7 mouse cellular contexts compared by ENCODE assay signal in the genomic region with DNA sequence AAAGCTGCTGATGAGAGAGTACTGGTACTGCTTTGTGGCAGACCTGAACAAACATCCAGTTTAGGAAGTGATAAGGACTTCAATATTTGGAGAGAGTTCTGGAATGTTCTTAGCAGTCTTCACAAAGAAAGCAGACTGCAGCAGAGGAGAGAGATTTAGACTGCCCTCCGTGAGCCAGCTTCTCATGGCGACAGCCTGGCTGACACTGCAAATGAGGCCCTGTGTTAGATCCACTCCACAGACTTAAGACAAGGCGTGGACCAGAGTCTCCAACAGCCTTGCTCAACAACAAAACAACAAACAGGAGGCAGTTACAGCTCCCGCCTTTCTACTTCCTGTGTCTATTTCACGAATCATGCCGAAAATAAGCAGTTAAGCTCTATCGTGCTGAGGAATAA.
A peak's percentile ranks its signal among the peaks of the same experiment; 100 is the strongest.
DNase-seq lines count a peak whose midpoint lies in the region; ATAC-seq and TF ChIP-seq lines count a peak whose summit lies in the region.

No protein-coding gene starts in this region.

- H3K36me3 ChIP-seq in lung, embryonic 14.5 days (ENCODE audit: insufficient read depth), result no peaks in the 10 kb centered on the region
- H3K36me3 ChIP-seq in forebrain, embryonic 16.5 days (ENCODE audit: control insufficient read depth, insufficient read depth), result no peaks in the 10 kb centered on the region
- no peaks in the 10 kb centered on the region for H3K36me3 ChIP-seq in limb, embryonic 12.5 days
- H3K36me3 ChIP-seq in neural tube, embryonic 14.5 days (ENCODE audit: control insufficient read depth, insufficient read depth, low read length), result no peaks in the 10 kb centered on the region

- H3K4me2 ChIP-seq in lung, embryonic 14.5 days, result peak overlapping the region; percentile 62
- peak overlapping the region; percentile 55; the same call in 1 of the 2 replicates for H3K4me2 ChIP-seq in forebrain, embryonic 16.5 days (ENCODE audit: low read length)
- peak overlapping the region; percentile 52 for H3K4me2 ChIP-seq in limb, embryonic 12.5 days
- H3K4me2 ChIP-seq in neural tube, embryonic 14.5 days (ENCODE audit: low read depth, low read length), result peak overlapping the region; percentile 54; the same call in 1 of the 2 replicates

- H3K27ac ChIP-seq in lung, embryonic 14.5 days (ENCODE audit: low read depth), result no peak overlapping the region
- peak overlapping the region; percentile 4 for H3K27ac ChIP-seq in forebrain, embryonic 16.5 days (ENCODE audit: low read length)
- H3K27ac ChIP-seq in limb, embryonic 12.5 days, result peak overlapping the region; percentile 66
- H3K27ac ChIP-seq in neural tube, embryonic 14.5 days (ENCODE audit: low read depth, low read length), result peak overlapping the region; percentile 16; the same call in 1 of the 2 replicates

- no peaks in the 10 kb centered on the region for H3K4me1 ChIP-seq in lung, embryonic 14.5 days (ENCODE audit: insufficient read depth)
- peaks cover 8% of the 10 kb centered on the region for H3K4me1 ChIP-seq in forebrain, embryonic 16.5 days (replicated peaks; ENCODE audit: control insufficient read depth, insufficient read depth, low read length)
- peaks cover 15% of the 10 kb centered on the region for H3K4me1 ChIP-seq in limb, embryonic 12.5 days (replicated peaks)
- 0 out of 2 replicates have a peak, but pooled peaks cover 5% of the 10 kb centered on the region for H3K4me1 ChIP-seq in neural tube, embryonic 14.5 days (ENCODE audit: control insufficient read depth, insufficient read depth, low read length)

- H3K9ac ChIP-seq in lung, embryonic 14.5 days, result peak overlapping the region; percentile 24; the same call in 1 of the 2 replicates
- peak overlapping the region; percentile 43 for H3K9ac ChIP-seq in forebrain, embryonic 16.5 days (replicated peaks; ENCODE audit: low read depth, low read length)
- H3K9ac ChIP-seq in limb, embryonic 12.5 days (replicated peaks), result no peak overlapping the region
- H3K9ac ChIP-seq in neural tube, embryonic 14.5 days (replicated peaks; ENCODE audit: low read depth, low read length), result 0 out of 2 replicates have a peak overlapping the region, but pooled peaks have one; percentile 21

- WGBS in lung, embryonic 14.5 days, result 41% methylated on average over 7 of the region's 7 CpGs
- WGBS in forebrain, embryonic 16.5 days, result 56% methylated on average over 7 of the region's 7 CpGs
- WGBS in limb, embryonic 12.5 days, result 64% methylated on average over 7 of the region's 7 CpGs
- 70% methylated on average over 7 of the region's 7 CpGs for WGBS in neural tube, embryonic 14.5 days

- no peak for TF ChIP-seq CTCF in lung, embryonic 14.5 days (IDR thresholded peaks at IDR 0.05; ENCODE audit: low read depth)

- ATAC-seq in lung, embryonic 14.5 days (ENCODE audit: insufficient read depth), result peak; percentile 24; the same call in 1 of the 2 replicates
- peak; percentile 24 for ATAC-seq in forebrain, embryonic 16.5 days
- ATAC-seq in limb, embryonic 12.5 days (ENCODE audit: insufficient number of reproducible peaks, insufficient read depth, low FRiP score, low TSS enrichment, low read depth), result 0 out of 2 replicates have a peak, but pooled peaks have one; percentile 5
- ATAC-seq in neural tube, embryonic 14.5 days (ENCODE audit: low read depth), result peak; percentile 23; the same call in 1 of the 2 replicates

- no peaks in the 10 kb centered on the region for H3K27me3 ChIP-seq in lung, embryonic 14.5 days (ENCODE audit: insufficient read depth, low read length)
- no peaks in the 10 kb centered on the region for H3K27me3 ChIP-seq in forebrain, embryonic 16.5 days (replicated peaks; ENCODE audit: control insufficient read depth, insufficient read depth, low read length)
- H3K27me3 ChIP-seq in limb, embryonic 12.5 days, result no peaks in the 10 kb centered on the region
- no peaks in the 10 kb centered on the region for H3K27me3 ChIP-seq in neural tube, embryonic 14.5 days (ENCODE audit: control insufficient read depth, insufficient read depth, low read length)

- no peak for DNase-seq in lung, embryonic 14.5 days
- no peak for DNase-seq in lung, postnatal 4 days
- DNase-seq in adrenal gland, adult 18-20 months (ENCODE audit: low spot score in 2 of 2), result no peak
- no peak for DNase-seq in adrenal gland, adult 8-10 months

- no peaks in the 10 kb centered on the region for H3K9me3 ChIP-seq in lung, embryonic 14.5 days (ENCODE audit: low read depth, low read length)
- no peaks in the 10 kb centered on the region for H3K9me3 ChIP-seq in forebrain, embryonic 16.5 days (ENCODE audit: control insufficient read depth, low read length)
- no peaks in the 10 kb centered on the region for H3K9me3 ChIP-seq in limb, embryonic 12.5 days
- no peaks in the 10 kb centered on the region for H3K9me3 ChIP-seq in neural tube, embryonic 14.5 days (ENCODE audit: control insufficient read depth, low read length)

- peak overlapping the region; percentile 26; the same call in 1 of the 2 replicates for H3K4me3 ChIP-seq in lung, embryonic 14.5 days (ENCODE audit: low read depth, low read length)
- H3K4me3 ChIP-seq in forebrain, embryonic 16.5 days (replicated peaks; ENCODE audit: low read length), result no peak overlapping the region; the same call in 1 of the 2 replicates
- no peak overlapping the region for H3K4me3 ChIP-seq in limb, embryonic 12.5 days (replicated peaks)
- H3K4me3 ChIP-seq in neural tube, embryonic 14.5 days (ENCODE audit: low read depth, low read length), result no peak overlapping the region
